Mouse (Mus musculus) splenic B cell, adult 2 months (primary cell): ENCODE measurements around the gene Rnf121.

ENCODE experiments used
- DNase-seq: peaks from one replicate; pipeline ENCODE4 v3.0.0-alpha.2; 2011; ENCODE audit warnings: low read depth, low spot score
- H3K27me3 ChIP-seq: 2 replicates; pipeline ENCODE4 v1.6.1; 2012; ENCODE audit warnings: mild to moderate bottlenecking, low read length, moderate library complexity, mixed read lengths; ENCODE audit not compliant: control insufficient read depth, poor library complexity, insufficient read depth, severe bottlenecking
- H3K36me3 ChIP-seq: 2 replicates; pipeline ENCODE4 v1.6.1; 2012; ENCODE audit warnings: mild to moderate bottlenecking, low read length, moderate library complexity, mixed read lengths; ENCODE audit not compliant: control insufficient read depth, poor library complexity, insufficient read depth, severe bottlenecking

Rnf121 gene

DNA sequence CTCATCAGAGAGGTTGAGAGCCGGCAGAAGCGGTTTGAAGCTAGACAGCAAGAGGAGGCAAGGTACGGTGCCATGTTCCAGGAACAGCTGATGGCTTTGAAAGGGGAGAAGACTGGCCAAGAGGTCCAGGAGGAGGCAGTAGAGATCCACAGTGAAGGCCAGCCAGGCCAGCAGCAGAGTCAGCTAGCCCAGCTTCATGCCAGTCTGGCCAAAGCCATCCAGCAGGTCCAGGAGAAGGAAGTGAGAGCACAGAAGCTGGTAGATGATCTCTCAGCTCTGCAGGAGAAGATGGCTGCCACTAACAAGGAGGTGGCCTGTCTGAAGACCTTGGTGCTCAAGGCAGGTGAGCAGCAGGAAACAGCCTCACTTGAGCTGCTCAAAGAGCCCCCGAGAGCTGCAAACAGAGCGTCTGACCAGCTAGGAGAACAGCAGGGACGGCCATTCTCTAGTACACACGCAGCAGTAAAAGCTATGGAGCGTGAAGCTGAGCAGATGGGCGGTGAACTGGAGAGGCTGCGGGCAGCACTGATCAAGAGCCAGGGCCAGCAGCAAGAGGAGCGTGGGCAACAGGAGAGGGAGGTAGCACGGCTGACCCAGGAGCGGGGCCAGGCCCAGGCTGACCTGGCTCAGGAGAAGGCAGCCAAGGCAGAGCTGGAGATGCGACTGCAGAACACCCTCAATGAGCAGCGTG, 65.7 kb downstream of the Rnf121 start:
- Histone ChIP-seq H3K27me3 (no peaks in the 10 kb centered on the region), H3K36me3 (peaks cover 28% of the 10 kb centered on the region)
- no peak for DNase-seq

DNA sequence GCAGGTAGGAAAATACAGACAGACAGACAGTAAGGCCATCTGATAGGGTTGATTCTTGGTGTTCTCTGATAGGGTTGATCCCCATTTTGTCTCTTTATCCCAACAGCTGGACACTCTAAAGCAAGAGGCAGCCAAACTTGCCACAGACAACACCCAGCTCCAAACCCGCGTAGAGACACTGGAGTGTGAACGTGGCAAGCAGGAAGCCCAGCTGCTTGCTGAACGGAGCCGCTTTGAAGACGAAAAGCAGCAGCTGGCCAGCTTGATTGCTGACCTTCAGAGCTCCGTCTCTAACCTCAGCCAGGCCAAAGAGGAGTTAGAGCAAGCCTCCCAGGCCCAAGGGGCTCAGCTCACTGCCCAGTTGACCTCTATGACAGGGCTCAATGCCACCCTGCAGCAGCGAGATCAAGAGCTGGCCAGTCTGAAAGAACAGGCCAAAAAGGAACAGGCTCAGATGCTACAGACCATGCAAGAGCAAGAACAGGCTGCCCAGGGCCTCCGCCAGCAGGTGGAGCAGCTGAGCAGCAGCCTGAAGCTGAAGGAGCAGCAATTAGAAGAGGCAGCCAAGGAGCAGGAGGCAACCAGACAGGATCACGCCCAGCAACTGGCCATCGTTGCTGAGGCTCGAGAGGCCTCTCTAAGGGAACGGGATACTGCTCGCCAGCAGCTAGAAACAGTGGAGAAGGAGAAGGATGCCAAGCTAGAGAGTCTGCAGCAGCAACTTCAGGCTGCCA, 66.9 kb downstream of the Rnf121 start:
- H3K36me3 ChIP-seq = peaks cover 27% of the 10 kb centered on the region
- no peaks in the 10 kb centered on the region for H3K27me3 ChIP-seq
- peak; percentile 80 for DNase-seq

DNA sequence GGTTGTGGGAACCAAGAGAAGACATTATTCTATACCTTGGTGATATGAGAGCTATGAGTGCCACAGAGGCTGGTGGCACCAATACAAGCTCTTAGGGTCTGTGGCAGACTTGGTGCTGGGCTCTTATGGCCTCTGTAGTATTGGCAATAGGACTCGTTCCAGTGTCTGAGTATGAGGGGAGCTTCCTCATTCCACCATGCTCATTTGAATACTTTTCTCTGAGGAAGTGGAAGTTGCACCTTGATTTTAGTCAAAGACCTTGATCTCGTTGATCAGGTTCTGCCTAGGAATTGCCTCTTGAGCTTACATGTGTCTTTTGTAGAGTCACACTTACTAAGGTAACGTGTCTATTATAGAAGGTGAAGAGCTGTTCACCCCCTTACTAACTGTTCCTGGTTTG, 71.0 kb downstream of the Rnf121 start:
- H3K36me3 ChIP-seq = peaks cover 8% of the 10 kb centered on the region
- DNase-seq = peak; percentile 69
- no peaks in the 10 kb centered on the region for H3K27me3 ChIP-seq

DNA sequence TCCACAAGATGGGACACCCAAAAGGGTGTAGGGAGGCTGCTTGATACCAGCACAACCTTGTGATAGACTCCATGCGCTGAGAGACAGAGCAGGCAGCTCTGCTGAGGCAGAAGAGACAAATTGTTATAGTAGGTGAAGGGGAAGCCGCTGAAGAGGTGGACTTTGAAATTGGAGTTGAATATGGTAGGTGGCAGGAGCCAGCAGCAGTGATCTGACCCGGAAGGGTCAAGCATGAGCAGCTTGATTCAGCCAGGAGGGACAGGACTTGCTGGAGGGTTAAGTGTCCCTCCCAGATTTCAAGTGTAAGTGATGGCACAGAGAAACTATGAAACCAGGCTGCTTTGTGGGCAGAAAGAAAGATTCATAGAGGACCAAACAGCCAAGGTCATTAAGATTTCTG, 80.2 kb downstream of the Rnf121 start:
- Histone ChIP-seq H3K36me3 (peaks cover 9% of the 10 kb centered on the region), H3K27me3 (no peaks in the 10 kb centered on the region)
- DNase-seq = no peak

- Histone ChIP-seq H3K27me3 (no peaks in the 10 kb centered on the region), H3K36me3 (peaks cover 2% of the 10 kb centered on the region; the same call in 1 of the 2 replicates)
- DNase-seq = no peak
Measured at GRCm38 (mm10) chr7:101982735-101983134, 82.5 kb downstream of the Rnf121 start.

DNA sequence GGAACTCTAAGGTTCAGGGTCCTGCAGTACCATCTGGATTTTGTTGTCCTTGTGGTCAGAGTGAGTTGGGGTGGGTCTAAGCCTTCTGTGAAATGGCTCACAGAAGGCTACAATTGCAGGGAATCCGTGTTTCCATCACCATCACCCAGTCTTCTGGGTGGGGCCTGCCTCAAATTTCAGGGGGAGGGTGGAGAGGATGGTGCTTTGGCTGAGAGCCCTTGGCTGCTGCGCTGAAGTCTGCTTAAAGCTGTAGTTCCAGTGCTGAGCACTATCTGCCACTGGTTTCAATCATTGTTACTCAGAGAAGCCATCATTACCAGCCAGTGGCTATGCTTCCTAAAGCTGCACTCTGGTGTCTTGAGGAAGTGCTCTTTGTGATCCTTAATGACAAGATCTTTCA, 90.8 kb downstream of the Rnf121 start:
- no peaks in the 10 kb centered on the region for H3K36me3 ChIP-seq
- H3K27me3 ChIP-seq = no peaks in the 10 kb centered on the region
- no peak for DNase-seq

DNA sequence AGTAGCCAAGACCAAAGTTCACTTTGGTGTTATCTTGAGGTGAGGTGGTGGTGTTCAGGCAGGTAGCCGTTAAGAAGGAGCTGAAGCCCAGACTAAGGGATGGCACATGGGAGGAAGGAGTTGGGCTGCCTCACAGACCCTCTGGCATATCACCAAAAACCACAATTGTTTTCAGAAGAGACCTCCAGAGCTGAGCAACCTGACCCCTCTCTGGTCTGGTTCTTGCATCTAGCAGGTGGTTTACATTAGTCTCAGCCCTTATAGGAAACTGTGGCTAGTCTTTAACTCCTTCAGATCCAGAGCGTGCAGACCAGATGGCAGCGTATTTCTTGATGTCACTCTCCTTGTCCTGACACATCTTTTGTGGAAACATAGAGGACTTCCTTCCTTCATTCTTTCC, 91.5 kb downstream of the Rnf121 start:
- DNase-seq = no peak
- H3K36me3 ChIP-seq = no peaks in the 10 kb centered on the region
- no peaks in the 10 kb centered on the region for H3K27me3 ChIP-seq

GRCm38 (mm10) chr7:101971721-101972120, 93.5 kb downstream of the Rnf121 start:
- no peak for DNase-seq
- Histone ChIP-seq H3K27me3 (no peaks in the 10 kb centered on the region), H3K36me3 (no peaks in the 10 kb centered on the region)

GRCm38 (mm10) chr7:101970821-101971461, 94.3 kb downstream of the Rnf121 start:
- DNase-seq = peak; percentile 70
- Histone ChIP-seq H3K27me3 (no peaks in the 10 kb centered on the region), H3K36me3 (no peaks in the 10 kb centered on the region)

- Histone ChIP-seq H3K36me3 (no peaks in the 10 kb centered on the region), H3K27me3 (no peaks in the 10 kb centered on the region)
- peak; percentile 88 for DNase-seq
Measured at GRCm38 (mm10) chr7:101970429-101970775, 94.9 kb downstream of the Rnf121 start.

- Histone ChIP-seq H3K27me3 (no peaks in the 10 kb centered on the region), H3K36me3 (no peaks in the 10 kb centered on the region)
- peak; percentile 77 for DNase-seq
Measured at GRCm38 (mm10) chr7:101969694-101970428, 95.4 kb downstream of the Rnf121 start.
